Mouse (Mus musculus) liver, embryonic 13.5 days (tissue): Measurements from ENCODE around the gene Sco2. TPM values are rescaled to one million over a fixed set of nuclear protein-coding genes. Genes with fewer than 3 reads are reported as not detected.

Source experiments
- ATAC-seq: fragments of 200-750 bp; cut with Nextera tagmentation; 2 replicates; pipeline ENCODE4 v1.8.0; 2017; ENCODE audit warnings: low read depth, mild to moderate bottlenecking, moderate number of reproducible peaks, moderate library complexity
- DNase-seq: peaks from one replicate; pipeline ENCODE4 v3.0.0; 2022
- H3K27ac ChIP-seq: fragments of 300-500 bp; sonication (generic); 2 replicates; pipeline ENCODE4 v1.5.1; 2015; ENCODE audit warnings: moderate library complexity, mild to moderate bottlenecking, inconsistent platforms
- H3K27me3 ChIP-seq: fragments of 300-500 bp; sonication (generic); 2 replicates; pipeline ENCODE4 v1.6.1; 2015; ENCODE audit warnings: mild to moderate bottlenecking, inconsistent platforms
- H3K36me3 ChIP-seq: fragments of 300-500 bp; sonication (generic); 2 replicates; pipeline ENCODE4 v1.6.1; 2015; ENCODE audit warnings: mild to moderate bottlenecking, inconsistent platforms
- H3K4me1 ChIP-seq: fragments of 300-500 bp; sonication (generic); replicated peaks from 2 replicates; pipeline ENCODE4 v1.6.1; 2015; ENCODE audit warnings: inconsistent platforms
- H3K4me2 ChIP-seq: fragments of 300-500 bp; sonication (generic); 2 replicates; pipeline ENCODE4 v1.6.1; 2015; ENCODE audit warnings: inconsistent platforms, mild to moderate bottlenecking, moderate library complexity
- H3K4me3 ChIP-seq: fragments of 300-500 bp; sonication (generic); replicated peaks from 2 replicates; pipeline ENCODE4 v1.5.1; 2015; ENCODE audit warnings: mild to moderate bottlenecking, inconsistent platforms
- H3K9ac ChIP-seq: fragments of 300-500 bp; sonication (generic); 2 replicates; pipeline ENCODE4 v1.6.1; 2015; ENCODE audit warnings: mild to moderate bottlenecking, inconsistent platforms
- H3K9me3 ChIP-seq: fragments of 300-500 bp; sonication (generic); replicated peaks from 2 replicates; pipeline ENCODE4 v1.6.1; 2016; ENCODE audit warnings: inconsistent platforms
- WGBS: fragments of 180-500 bp; shearing (Covaris S2); methylation state at CpG from one replicate; pipeline ENCODE4 v1.1.7; 2015; ENCODE audit not compliant: insufficient replicate concordance; 5-methylcytosine and 5-hydroxymethylcytosine counted together
- polyA plus RNA-seq: library from polyadenylated mRNA; unstranded; fragments of >200 nt; fragmentation: Nextera tagmentation; extraction: Ambion mirVana; gene quantifications from 2 replicates; pipeline ENCODE4 v1.2.1, GENCODE M21; 2015

The Sco2 gene
- polyA plus RNA-seq, 1 experiment from 2014 or later = 4.5 TPM

- peaks cover 54% of the 10 kb centered on the region for H3K36me3 ChIP-seq
- H3K9ac ChIP-seq = peak overlapping the region; percentile 85
- peak overlapping the region; percentile 98 for H3K4me2 ChIP-seq
- 80% methylated on average over 7 of the region's 7 CpGs for WGBS
- H3K27me3 ChIP-seq = peaks cover 17% of the 10 kb centered on the region
- peak overlapping the region; percentile 71 for H3K4me3 ChIP-seq
- H3K9me3 ChIP-seq = no peaks in the 10 kb centered on the region
- ATAC-seq = no peak
- H3K4me1 ChIP-seq = peaks cover 44% of the 10 kb centered on the region
- DNase-seq = no peak
- peak overlapping the region; percentile 87 for H3K27ac ChIP-seq
These were observed 1.1 kb downstream of the Sco2 start for GRCm38 (mm10) chr15:89372536-89372935.

GRCm38 (mm10) chr15:89372068-89372467 is 1.6 kb downstream of the Sco2 start:
- 0 out of 2 replicates have a peak overlapping the region, but pooled peaks have one; percentile 87 for H3K27ac ChIP-seq
- H3K4me2 ChIP-seq = peak overlapping the region; percentile 98
- 0 out of 2 replicates have a peak overlapping the region, but pooled peaks have one; percentile 2 for H3K9ac ChIP-seq
- H3K4me1 ChIP-seq = peaks cover 40% of the 10 kb centered on the region
- H3K4me3 ChIP-seq = 0 out of 2 replicates have a peak overlapping the region, but pooled peaks have one; percentile 71
- H3K27me3 ChIP-seq = peaks cover 13% of the 10 kb centered on the region
- no peaks in the 10 kb centered on the region for H3K9me3 ChIP-seq
- ATAC-seq (no peak), DNase-seq (no peak)
- H3K36me3 ChIP-seq = peaks cover 58% of the 10 kb centered on the region
- WGBS = 87% methylated on average over 13 of the region's 13 CpGs

- Histone ChIP-seq H3K4me1 (peaks cover 4% of the 10 kb centered on the region; the same call in 1 of the 2 replicates), H3K4me3 (no peak overlapping the region), H3K27ac (no peak overlapping the region), H3K9me3 (no peaks in the 10 kb centered on the region), H3K27me3 (no peaks in the 10 kb centered on the region), H3K4me2 (no peak overlapping the region), H3K36me3 (peaks cover 100% of the 10 kb centered on the region), H3K9ac (no peak overlapping the region)
- WGBS = 93% methylated on average over 4 of the region's 4 CpGs
- DNase-seq (no peak), ATAC-seq (no peak)
These were observed 8.5 kb downstream of the Sco2 start for GRCm38 (mm10) chr15:89365141-89365551.

- H3K4me3 ChIP-seq = no peak overlapping the region
- H3K9me3 ChIP-seq = no peaks in the 10 kb centered on the region
- H3K27ac ChIP-seq = no peak overlapping the region
- H3K4me2 ChIP-seq = no peak overlapping the region
- no peak overlapping the region for H3K9ac ChIP-seq
- ATAC-seq = no peak
- no peaks in the 10 kb centered on the region for H3K27me3 ChIP-seq
- peaks cover 24% of the 10 kb centered on the region for H3K4me1 ChIP-seq
- no peak for DNase-seq
- H3K36me3 ChIP-seq = peaks cover 96% of the 10 kb centered on the region
- WGBS = 92% methylated on average over 7 of the region's 7 CpGs
These were observed 10.6 kb downstream of the Sco2 start for GRCm38 (mm10) chr15:89363051-89363450.

GRCm38 (mm10) chr15:89358784-89359183 is 14.9 kb downstream of the Sco2 start:
- 46% methylated on average over 3 of the region's 3 CpGs for WGBS
- no peak overlapping the region for H3K27ac ChIP-seq
- no peak overlapping the region for H3K4me3 ChIP-seq
- peaks cover 69% of the 10 kb centered on the region for H3K36me3 ChIP-seq
- ATAC-seq (no peak), DNase-seq (no peak)
- H3K9me3 ChIP-seq = no peaks in the 10 kb centered on the region
- H3K4me2 ChIP-seq = peak overlapping the region; percentile 72; the same call in 1 of the 2 replicates
- H3K9ac ChIP-seq = 0 out of 2 replicates have a peak overlapping the region, but pooled peaks have one; percentile 26
- no peaks in the 10 kb centered on the region for H3K27me3 ChIP-seq
- H3K4me1 ChIP-seq = peaks cover 52% of the 10 kb centered on the region

- H3K4me3 ChIP-seq = peak overlapping the region; percentile 71
- H3K36me3 ChIP-seq = peaks cover 69% of the 10 kb centered on the region
- H3K27me3 ChIP-seq = no peaks in the 10 kb centered on the region
- peaks cover 55% of the 10 kb centered on the region for H3K4me1 ChIP-seq
- no peaks in the 10 kb centered on the region for H3K9me3 ChIP-seq
- H3K27ac ChIP-seq = peak overlapping the region; percentile 91
- peak overlapping the region; percentile 72 for H3K4me2 ChIP-seq
- DNase-seq (peak; percentile 86), ATAC-seq (peak; percentile 64)
- peak overlapping the region; percentile 79 for H3K9ac ChIP-seq
- WGBS = under 1% methylated on average over 15 of the region's 15 CpGs
These were observed 17.3 kb downstream of the Sco2 start for GRCm38 (mm10) chr15:89356372-89356771.

- Histone ChIP-seq H3K4me3 (peak within 1 kb of the TSS; percentile 71), H3K9me3 (no peaks in the 10 kb centered on the region), H3K27me3 (no peaks in the 10 kb centered on the region), H3K4me1 (peaks cover 52% of the 10 kb centered on the region), H3K36me3 (peaks cover 69% of the 10 kb centered on the region), H3K9ac (peak within 1 kb of the TSS; percentile 86), H3K4me2 (peak within 1 kb of the TSS; percentile 81), H3K27ac (peak within 1 kb of the TSS; percentile 91)
- under 1% methylated on average over 64 of the region's 64 CpGs for WGBS
- ATAC-seq (peak; percentile 87), DNase-seq (peak; percentile 89)
These were observed 18.1 kb downstream of the Sco2 start, which contains the start of the genes Lmf2 and Ncaph2 for GRCm38 (mm10) chr15:89355241-89356187. Gene Lmf2, minus strand, starts transcription at chr15:89355659. Gene Ncaph2, plus strand, starts transcription at chr15:89355719.

- peaks cover 45% of the 10 kb centered on the region for H3K4me1 ChIP-seq
- DNase-seq (no peak), ATAC-seq (no peak)
- H3K36me3 ChIP-seq = peaks cover 63% of the 10 kb centered on the region
- H3K4me3 ChIP-seq = peak overlapping the region; percentile 71
- peak overlapping the region; percentile 84 for H3K27ac ChIP-seq
- H3K9me3 ChIP-seq = no peaks in the 10 kb centered on the region
- H3K4me2 ChIP-seq = peak overlapping the region; percentile 81
- peak overlapping the region; percentile 86 for H3K9ac ChIP-seq
- H3K27me3 ChIP-seq = no peaks in the 10 kb centered on the region
- WGBS = 79% methylated on average over 7 of the region's 7 CpGs
These were observed 19.2 kb downstream of the Sco2 start for GRCm38 (mm10) chr15:89354455-89354854.

- ATAC-seq = no peak
- H3K36me3 ChIP-seq = peaks cover 60% of the 10 kb centered on the region
- no peak overlapping the region for H3K27ac ChIP-seq
- no peaks in the 10 kb centered on the region for H3K9me3 ChIP-seq
- DNase-seq = no peak
- H3K9ac ChIP-seq = peak overlapping the region; percentile 86
- no peaks in the 10 kb centered on the region for H3K27me3 ChIP-seq
- 93% methylated on average over 16 of the region's 16 CpGs for WGBS
- peak overlapping the region; percentile 81 for H3K4me2 ChIP-seq
- H3K4me1 ChIP-seq = peaks cover 39% of the 10 kb centered on the region
- peak overlapping the region; percentile 71 for H3K4me3 ChIP-seq
These were observed 19.8 kb downstream of the Sco2 start for GRCm38 (mm10) chr15:89353837-89354236.

- Histone ChIP-seq H3K27me3 (no peaks in the 10 kb centered on the region), H3K9ac (no peak overlapping the region), H3K4me1 (peaks cover 29% of the 10 kb centered on the region), H3K9me3 (no peaks in the 10 kb centered on the region), H3K27ac (no peak overlapping the region), H3K36me3 (peaks cover 50% of the 10 kb centered on the region), H3K4me3 (no peak overlapping the region), H3K4me2 (no peak overlapping the region)
- DNase-seq (no peak), ATAC-seq (no peak)
- WGBS = 94% methylated on average over 12 of the region's 12 CpGs
These were observed 20.9 kb downstream of the Sco2 start for GRCm38 (mm10) chr15:89352795-89353194.

GRCm38 (mm10) chr15:89352054-89352453 is 21.6 kb downstream of the Sco2 start:
- no peak for DNase-seq
- peaks cover 44% of the 10 kb centered on the region for H3K36me3 ChIP-seq
- no peaks in the 10 kb centered on the region for H3K9me3 ChIP-seq
- no peaks in the 10 kb centered on the region for H3K27me3 ChIP-seq
- ATAC-seq = no peak
- peaks cover 21% of the 10 kb centered on the region for H3K4me1 ChIP-seq
- H3K4me2 ChIP-seq = no peak overlapping the region
- no peak overlapping the region for H3K27ac ChIP-seq
- H3K4me3 ChIP-seq = no peak overlapping the region
- no peak overlapping the region for H3K9ac ChIP-seq
- 92% methylated on average over 14 of the region's 14 CpGs for WGBS
